Mouse (Mus musculus): ENCODE results near the gene Taf9b. TPM values are rescaled to one million over a fixed set of nuclear protein-coding genes. Genes with fewer than 3 reads are reported as not detected.

The Taf9b gene
- polyA plus RNA-seq, 1 experiment from 2014 or later = 9.7 TPM

GRCm38 (mm10) chrX:106189356-106189755 lies 31.6 kb downstream of the Taf9b start:
- no peak overlapping the region for H3K27ac ChIP-seq (ENCODE audit: low read depth)
- WGBS = 75% methylated on average over 5 of the region's 5 CpGs

GRCm38 (mm10) chrX:106187737-106188136 lies 33.2 kb downstream of the Taf9b start:
- Histone ChIP-seq H3K9ac (ENCODE audit: low read length) (peak overlapping the region; percentile 52), H3K4me3 (ENCODE audit: low read depth, low read length) (peak overlapping the region; percentile 63), H3K36me3 (ENCODE audit: control insufficient read depth, insufficient read depth, low read length) (0 out of 2 replicates have a peak, but pooled peaks cover 5% of the 10 kb centered on the region), H3K27ac (ENCODE audit: low read depth) (peak overlapping the region; percentile 67; the same call in 1 of the 2 replicates), H3K9me3 (ENCODE audit: control insufficient read depth, low read length) (no peaks in the 10 kb centered on the region), H3K4me2 (ENCODE audit: low read length) (peak overlapping the region; percentile 55), H3K27me3 (replicated peaks; ENCODE audit: control insufficient read depth, insufficient read depth, low read length) (no peaks in the 10 kb centered on the region), H3K4me1 (replicated peaks; ENCODE audit: control insufficient read depth, insufficient read depth, low read length) (no peaks in the 10 kb centered on the region)
- no peak for DNase-seq (ENCODE audit: low spot score)
- ATAC-seq (replicated peaks; ENCODE audit: low FRiP score, low TSS enrichment, low read depth) = no peak
- 9% methylated on average over 12 of the region's 12 CpGs for whole genome bisulfite sequencing

More at GRCm38 (mm10) chrX:106189356-106189755, 31.6 kb downstream of the Taf9b start:
- Histone ChIP-seq H3K4me2 (ENCODE audit: low read length) (peak overlapping the region; percentile 55), H3K27me3 (replicated peaks; ENCODE audit: control insufficient read depth, insufficient read depth, low read length) (no peaks in the 10 kb centered on the region), H3K9ac (ENCODE audit: low read length) (0 out of 2 replicates have a peak overlapping the region, but pooled peaks have one; percentile 16), H3K4me1 (replicated peaks; ENCODE audit: control insufficient read depth, insufficient read depth, low read length) (no peaks in the 10 kb centered on the region), H3K9me3 (ENCODE audit: control insufficient read depth, low read length) (no peaks in the 10 kb centered on the region), H3K36me3 (ENCODE audit: control insufficient read depth, insufficient read depth, low read length) (0 out of 2 replicates have a peak, but pooled peaks cover 11% of the 10 kb centered on the region), H3K4me3 (ENCODE audit: low read depth, low read length) (peak overlapping the region; percentile 63)
- ATAC-seq (replicated peaks; ENCODE audit: low FRiP score, low TSS enrichment, low read depth) = no peak
- no peak for DNase-seq (ENCODE audit: low spot score)

GRCm38 (mm10) chrX:106186713-106187649 lies 34.0 kb downstream of the Taf9b start, which contains the start of gene Pgk1:
Pgk1 (plus strand) TSS chrX:106187100.
- H3K9me3 ChIP-seq (ENCODE audit: control insufficient read depth, low read length) = no peaks in the 10 kb centered on the region
- H3K9ac ChIP-seq (ENCODE audit: low read length) = peak within 1 kb of the TSS; percentile 52
- peak within 1 kb of the TSS; percentile 55 for H3K4me2 ChIP-seq (ENCODE audit: low read length)
- WGBS = 9% methylated on average over 45 of the region's 55 CpGs
- peak within 1 kb of the TSS; percentile 83 for H3K27ac ChIP-seq (ENCODE audit: low read depth)
- 0 out of 2 replicates have a peak, but pooled peaks cover 4% of the 10 kb centered on the region for H3K36me3 ChIP-seq (ENCODE audit: control insufficient read depth, insufficient read depth, low read length)
- peak within 1 kb of the TSS; percentile 63 for H3K4me3 ChIP-seq (ENCODE audit: low read depth, low read length)
- no peaks in the 10 kb centered on the region for H3K4me1 ChIP-seq (replicated peaks; ENCODE audit: control insufficient read depth, insufficient read depth, low read length)
- DNase-seq (ENCODE audit: low spot score) (peak; percentile 91), ATAC-seq (replicated peaks; ENCODE audit: low FRiP score, low TSS enrichment, low read depth) (peak; percentile 97)
- H3K27me3 ChIP-seq (replicated peaks; ENCODE audit: control insufficient read depth, insufficient read depth, low read length) = no peaks in the 10 kb centered on the region

GRCm38 (mm10) chrX:106185706-106186105 lies 35.3 kb downstream of the Taf9b start:
- ATAC-seq (replicated peaks; ENCODE audit: low FRiP score, low TSS enrichment, low read depth) (0 out of 2 replicates have a peak, but pooled peaks have one; percentile 33), DNase-seq (ENCODE audit: low spot score) (no peak)
- Histone ChIP-seq H3K4me1 (replicated peaks; ENCODE audit: control insufficient read depth, insufficient read depth, low read length) (no peaks in the 10 kb centered on the region), H3K27ac (ENCODE audit: low read depth) (peak overlapping the region; percentile 83), H3K4me2 (ENCODE audit: low read length) (peak overlapping the region; percentile 38), H3K9me3 (ENCODE audit: control insufficient read depth, low read length) (no peaks in the 10 kb centered on the region), H3K27me3 (replicated peaks; ENCODE audit: control insufficient read depth, insufficient read depth, low read length) (no peaks in the 10 kb centered on the region), H3K36me3 (ENCODE audit: control insufficient read depth, insufficient read depth, low read length) (no peaks in the 10 kb centered on the region), H3K9ac (ENCODE audit: low read length) (no peak overlapping the region), H3K4me3 (ENCODE audit: low read depth, low read length) (no peak overlapping the region)
- WGBS = 17% methylated on average over 5 of the region's 5 CpGs

GRCm38 (mm10) chrX:106184279-106184678 lies 36.7 kb downstream of the Taf9b start:
- no peak overlapping the region for H3K4me3 ChIP-seq (ENCODE audit: low read depth, low read length)
- no peak overlapping the region for H3K4me2 ChIP-seq (ENCODE audit: low read length)
- no peaks in the 10 kb centered on the region for H3K36me3 ChIP-seq (ENCODE audit: control insufficient read depth, insufficient read depth, low read length)
- no peak for ATAC-seq (replicated peaks; ENCODE audit: low FRiP score, low TSS enrichment, low read depth)
- DNase-seq (ENCODE audit: low spot score) = no peak
- WGBS = 51% methylated on average over 4 of the region's 4 CpGs
- no peak overlapping the region for H3K27ac ChIP-seq (ENCODE audit: low read depth)
- H3K27me3 ChIP-seq (replicated peaks; ENCODE audit: control insufficient read depth, insufficient read depth, low read length) = no peaks in the 10 kb centered on the region
- no peaks in the 10 kb centered on the region for H3K4me1 ChIP-seq (replicated peaks; ENCODE audit: control insufficient read depth, insufficient read depth, low read length)
- H3K9me3 ChIP-seq (ENCODE audit: control insufficient read depth, low read length) = no peaks in the 10 kb centered on the region
- no peak overlapping the region for H3K9ac ChIP-seq (ENCODE audit: low read length)

GRCm38 (mm10) chrX:106176331-106176730 lies 44.6 kb downstream of the Taf9b start:
- 62% methylated on average over 9 of the region's 9 CpGs for WGBS

GRCm38 (mm10) chrX:106171853-106172154 lies 49.2 kb downstream of the Taf9b start:
- no peak overlapping the region for H3K27ac ChIP-seq (ENCODE audit: low read depth)
- H3K4me2 ChIP-seq (ENCODE audit: low read length) = peak overlapping the region; percentile 41
- no peaks in the 10 kb centered on the region for H3K9me3 ChIP-seq (ENCODE audit: control insufficient read depth, low read length)
- DNase-seq (ENCODE audit: low spot score) (no peak), ATAC-seq (replicated peaks; ENCODE audit: low FRiP score, low TSS enrichment, low read depth) (no peak)
- no peaks in the 10 kb centered on the region for H3K36me3 ChIP-seq (ENCODE audit: control insufficient read depth, insufficient read depth, low read length)
- no peak overlapping the region for H3K9ac ChIP-seq (ENCODE audit: low read length)
- H3K27me3 ChIP-seq (replicated peaks; ENCODE audit: control insufficient read depth, insufficient read depth, low read length) = no peaks in the 10 kb centered on the region
- no peaks in the 10 kb centered on the region for H3K4me1 ChIP-seq (replicated peaks; ENCODE audit: control insufficient read depth, insufficient read depth, low read length)
- WGBS = 66% methylated on average over 5 of the region's 6 CpGs
- peak overlapping the region; percentile 10; the same call in 1 of the 2 replicates for H3K4me3 ChIP-seq (ENCODE audit: low read depth, low read length)

More at GRCm38 (mm10) chrX:106176331-106176730, 44.6 kb downstream of the Taf9b start:
- Histone ChIP-seq H3K4me1 (replicated peaks; ENCODE audit: control insufficient read depth, insufficient read depth, low read length) (no peaks in the 10 kb centered on the region), H3K27me3 (replicated peaks; ENCODE audit: control insufficient read depth, insufficient read depth, low read length) (no peaks in the 10 kb centered on the region), H3K27ac (ENCODE audit: low read depth) (no peak overlapping the region), H3K4me3 (ENCODE audit: low read depth, low read length) (no peak overlapping the region), H3K4me2 (ENCODE audit: low read length) (no peak overlapping the region), H3K9ac (ENCODE audit: low read length) (no peak overlapping the region), H3K36me3 (ENCODE audit: control insufficient read depth, insufficient read depth, low read length) (no peaks in the 10 kb centered on the region), H3K9me3 (ENCODE audit: control insufficient read depth, low read length) (no peaks in the 10 kb centered on the region)
- no peak for DNase-seq (ENCODE audit: low spot score)
- ATAC-seq (replicated peaks; ENCODE audit: low FRiP score, low TSS enrichment, low read depth) = no peak

- Histone ChIP-seq H3K4me2 (ENCODE audit: low read length) (peak overlapping the region; percentile 41), H3K4me1 (replicated peaks; ENCODE audit: control insufficient read depth, insufficient read depth, low read length) (no peaks in the 10 kb centered on the region), H3K27ac (ENCODE audit: low read depth) (no peak overlapping the region), H3K27me3 (replicated peaks; ENCODE audit: control insufficient read depth, insufficient read depth, low read length) (no peaks in the 10 kb centered on the region), H3K9ac (ENCODE audit: low read length) (0 out of 2 replicates have a peak overlapping the region, but pooled peaks have one; percentile 7), H3K4me3 (ENCODE audit: low read depth, low read length) (peak overlapping the region; percentile 10), H3K36me3 (ENCODE audit: control insufficient read depth, insufficient read depth, low read length) (no peaks in the 10 kb centered on the region), H3K9me3 (ENCODE audit: control insufficient read depth, low read length) (no peaks in the 10 kb centered on the region)
- WGBS = 24% methylated on average over 18 of the region's 18 CpGs
- ATAC-seq (replicated peaks; ENCODE audit: low FRiP score, low TSS enrichment, low read depth) (peak; percentile 80), DNase-seq (ENCODE audit: low spot score) (peak; percentile 74)
Observed at GRCm38 (mm10) chrX:106171106-106171852, 49.7 kb downstream of the Taf9b start.
